Mouse (Mus musculus) ES-E14 (cell line): ENCODE measurements at regions not wholly inside any gene's neighbourhood (a gene's known extent, or its start where the extent isn't known, plus 50 kb on each side); places are given as distances from the start of the nearest gene placed in this dataset.

ENCODE experiments used
- HCFC1 ChIP-seq: IDR thresholded peaks from 2 replicates; pipeline ENCODE4 v1.6.1; 2012; ENCODE audit warnings: low read length, inconsistent platforms, borderline replicate concordance; ENCODE audit not compliant: insufficient read depth
- MAFK ChIP-seq: IDR thresholded peaks from 2 replicates; pipeline ENCODE4 v1.6.1; 2014; ENCODE audit warnings: mild to moderate bottlenecking, low read depth, low read length, inconsistent platforms; ENCODE audit not compliant: insufficient read depth
- ZNF384 ChIP-seq: IDR thresholded peaks from 2 replicates; pipeline ENCODE4 v1.6.1; 2012; ENCODE audit warnings: low read depth, low read length, inconsistent platforms

- TF ChIP-seq MAFK (no peak), ZNF384 (no peak), HCFC1 (no peak)
Observed at GRCm38 (mm10) chr9:52748366-52748765, 68.8 kb upstream of the AI593442 start.
